Mouse (Mus musculus): Measurements from ENCODE around the gene Slc4a4. TPM values are rescaled to one million over a fixed set of nuclear protein-coding genes. Genes with fewer than 3 reads are reported as not detected.

Gene Slc4a4
- total RNA-seq, 2 experiments from 2014 or later: not detected

- no peak for ATAC-seq (replicated peaks; ENCODE audit: poor library complexity)
Measured at GRCm38 (mm10) chr5:89140070-89140469, 253.5 kb downstream of the Slc4a4 start.

GRCm38 (mm10) chr5:89141761-89142160 is 255.1 kb downstream of the Slc4a4 start:
- ATAC-seq (replicated peaks; ENCODE audit: poor library complexity): no peak

GRCm38 (mm10) chr5:89146276-89146675 is 259.7 kb downstream of the Slc4a4 start:
- ATAC-seq (replicated peaks; ENCODE audit: poor library complexity): no peak

GRCm38 (mm10) chr5:89147282-89147790 is 260.7 kb downstream of the Slc4a4 start:
- ATAC-seq (replicated peaks; ENCODE audit: poor library complexity): peak; percentile 54

- no peak for ATAC-seq (replicated peaks; ENCODE audit: poor library complexity)
Measured at GRCm38 (mm10) chr5:89149436-89150040, 262.9 kb downstream of the Slc4a4 start.

- ATAC-seq (replicated peaks; ENCODE audit: poor library complexity): no peak
Measured at GRCm38 (mm10) chr5:89151076-89151475, 264.5 kb downstream of the Slc4a4 start.

GRCm38 (mm10) chr5:89171025-89171718 is 284.6 kb downstream of the Slc4a4 start:
- ATAC-seq (replicated peaks; ENCODE audit: poor library complexity): no peak

- no peak for ATAC-seq (replicated peaks; ENCODE audit: poor library complexity)
Measured at GRCm38 (mm10) chr5:89190063-89190462, 303.4 kb downstream of the Slc4a4 start.

- no peak for ATAC-seq (replicated peaks; ENCODE audit: poor library complexity)
Measured at GRCm38 (mm10) chr5:89194654-89195053, 308.0 kb downstream of the Slc4a4 start.

GRCm38 (mm10) chr5:89198501-89198900 is 311.9 kb downstream of the Slc4a4 start:
- peak; percentile 98 for ATAC-seq (replicated peaks; ENCODE audit: poor library complexity)

- no peak for ATAC-seq (replicated peaks; ENCODE audit: poor library complexity)
Measured at GRCm38 (mm10) chr5:89209973-89210703, 323.5 kb downstream of the Slc4a4 start.

- no peak for ATAC-seq (replicated peaks; ENCODE audit: poor library complexity)
Measured at GRCm38 (mm10) chr5:89211057-89211456, 324.4 kb downstream of the Slc4a4 start.

- no peak for ATAC-seq (replicated peaks; ENCODE audit: poor library complexity)
Measured at GRCm38 (mm10) chr5:89218222-89218621, 331.6 kb downstream of the Slc4a4 start.

- ATAC-seq (replicated peaks; ENCODE audit: poor library complexity): no peak
Measured at GRCm38 (mm10) chr5:89218709-89219108, 332.1 kb downstream of the Slc4a4 start.

GRCm38 (mm10) chr5:89221658-89222057 is 335.0 kb downstream of the Slc4a4 start:
- ATAC-seq (replicated peaks; ENCODE audit: poor library complexity): peak; percentile 75

GRCm38 (mm10) chr5:89223061-89223740 is 336.6 kb downstream of the Slc4a4 start:
- ATAC-seq (replicated peaks; ENCODE audit: poor library complexity): no peak

GRCm38 (mm10) chr5:89223744-89224368 is 337.2 kb downstream of the Slc4a4 start:
- ATAC-seq (replicated peaks; ENCODE audit: poor library complexity): no peak

GRCm38 (mm10) chr5:89227948-89228347 is 341.3 kb downstream of the Slc4a4 start:
- no peak for ATAC-seq (replicated peaks; ENCODE audit: poor library complexity)

GRCm38 (mm10) chr5:89229606-89230005 is 343.0 kb downstream of the Slc4a4 start:
- no peak for ATAC-seq (replicated peaks; ENCODE audit: poor library complexity)

- no peak for ATAC-seq (replicated peaks; ENCODE audit: poor library complexity)
Measured at GRCm38 (mm10) chr5:89232313-89232712, 345.7 kb downstream of the Slc4a4 start.

- ATAC-seq (replicated peaks; ENCODE audit: poor library complexity): no peak
Measured at GRCm38 (mm10) chr5:89251806-89252205, 365.2 kb downstream of the Slc4a4 start.
